Mouse (Mus musculus): ENCODE results near the gene Zfp385a. TPM values are rescaled to one million over a fixed set of nuclear protein-coding genes. Genes with fewer than 3 reads are reported as not detected.

Zfp385a gene
- polyA plus RNA-seq, 1 experiment from 2014 or later: 20.5 TPM

DNA sequence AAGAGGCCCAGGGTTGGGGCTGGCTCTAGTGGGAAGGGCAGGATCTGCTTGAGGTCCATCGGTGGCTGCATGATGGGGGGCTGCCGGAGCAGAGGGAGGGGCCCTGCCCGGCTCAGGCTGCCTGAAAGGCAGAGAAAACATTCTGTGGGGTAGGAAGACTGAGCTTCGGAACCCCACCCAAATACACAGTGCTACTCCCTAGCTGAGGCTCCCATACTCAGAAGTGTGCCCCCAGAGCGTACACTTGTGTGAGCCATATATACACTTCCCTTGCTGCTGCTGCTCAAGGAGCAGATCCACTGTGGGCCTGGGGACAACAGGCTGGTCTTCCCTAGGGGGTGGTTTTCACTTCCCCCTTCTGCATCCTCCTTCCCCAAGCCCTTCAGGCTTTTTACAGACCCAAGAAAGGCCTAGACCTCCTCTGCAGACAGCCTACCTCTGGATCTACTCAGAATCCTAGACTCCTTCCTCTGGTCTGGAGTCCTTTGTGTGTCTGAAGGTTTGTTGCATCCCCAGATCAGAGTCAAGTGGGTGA, 6.7 kb downstream of the Zfp385a start:
- Histone ChIP-seq H3K27ac (no peak overlapping the region), H3K4me3 (no peak overlapping the region), H3K9me3 (replicated peaks) (no peaks in the 10 kb centered on the region), H3K4me2 (replicated peaks) (no peak overlapping the region), H3K4me1 (peaks cover 27% of the 10 kb centered on the region), H3K27me3 (peaks cover 3% of the 10 kb centered on the region), H3K36me3 (no peaks in the 10 kb centered on the region), H3K9ac (no peak overlapping the region)
- no peak for ATAC-seq (ENCODE audit: low FRiP score)
- 60% methylated on average over 5 of the region's 5 CpGs for WGBS

DNA sequence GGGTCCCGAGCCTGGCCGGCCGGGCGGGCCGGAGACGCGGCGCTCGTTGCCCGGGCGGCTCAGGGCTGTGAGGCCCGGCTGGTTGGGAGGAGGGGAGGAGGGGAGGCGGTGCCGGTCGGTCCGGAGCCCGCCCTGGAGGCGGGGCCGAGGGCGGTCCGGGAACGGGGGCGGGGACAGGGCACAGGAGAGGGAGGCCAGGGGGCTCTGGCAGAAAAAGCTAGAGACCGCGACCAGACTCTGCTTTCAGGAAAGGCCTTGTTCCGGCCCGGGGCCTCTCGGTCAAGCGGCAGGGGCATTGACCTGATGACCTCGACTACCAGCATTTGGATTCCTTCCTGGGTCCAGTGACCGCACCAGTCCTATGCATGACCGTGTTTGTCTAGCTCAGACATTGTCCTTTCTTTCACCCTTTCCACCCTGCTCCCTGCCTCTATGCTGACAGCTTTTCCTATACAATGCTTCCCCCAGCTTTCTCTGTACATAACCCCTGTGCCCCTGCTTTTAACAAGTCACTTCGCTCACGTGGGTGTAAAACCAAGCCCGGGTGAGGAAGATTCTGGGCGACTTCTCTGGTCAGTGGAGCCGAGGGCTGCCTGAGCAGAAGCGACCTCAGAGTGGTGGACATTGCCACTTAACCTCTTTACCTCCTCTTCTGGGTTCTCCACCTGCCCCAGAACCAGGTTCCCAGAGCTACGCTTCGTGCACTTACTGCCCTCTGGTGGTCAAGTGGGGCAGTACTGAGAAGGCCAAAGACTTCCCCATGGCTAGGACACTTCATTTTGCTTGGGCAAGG, 16.2 kb downstream of the Zfp385a start:
- Histone ChIP-seq H3K27me3 (no peaks in the 10 kb centered on the region), H3K36me3 (peaks cover 11% of the 10 kb centered on the region), H3K4me1 (peaks cover 33% of the 10 kb centered on the region), H3K9me3 (replicated peaks) (no peaks in the 10 kb centered on the region), H3K4me2 (replicated peaks) (peak overlapping the region; percentile 66), H3K9ac (peak overlapping the region; percentile 85), H3K27ac (peak overlapping the region; percentile 82), H3K4me3 (peak overlapping the region; percentile 74)
- under 1% methylated on average over 36 of the region's 40 CpGs for WGBS
- peak; percentile 98 for ATAC-seq (ENCODE audit: low FRiP score)

GRCm38 (mm10) chr15:103323070-103323454, 16.8 kb downstream of the Zfp385a start:
- Histone ChIP-seq H3K27me3 (no peaks in the 10 kb centered on the region), H3K4me3 (peak overlapping the region; percentile 74), H3K27ac (peak overlapping the region; percentile 82), H3K9ac (peak overlapping the region; percentile 85), H3K4me2 (replicated peaks) (peak overlapping the region; percentile 66), H3K9me3 (replicated peaks) (no peaks in the 10 kb centered on the region), H3K4me1 (peaks cover 33% of the 10 kb centered on the region), H3K36me3 (peaks cover 17% of the 10 kb centered on the region)
- WGBS: 1% methylated on average over 14 of the region's 26 CpGs
- ATAC-seq (ENCODE audit: low FRiP score): peak; percentile 75

DNA sequence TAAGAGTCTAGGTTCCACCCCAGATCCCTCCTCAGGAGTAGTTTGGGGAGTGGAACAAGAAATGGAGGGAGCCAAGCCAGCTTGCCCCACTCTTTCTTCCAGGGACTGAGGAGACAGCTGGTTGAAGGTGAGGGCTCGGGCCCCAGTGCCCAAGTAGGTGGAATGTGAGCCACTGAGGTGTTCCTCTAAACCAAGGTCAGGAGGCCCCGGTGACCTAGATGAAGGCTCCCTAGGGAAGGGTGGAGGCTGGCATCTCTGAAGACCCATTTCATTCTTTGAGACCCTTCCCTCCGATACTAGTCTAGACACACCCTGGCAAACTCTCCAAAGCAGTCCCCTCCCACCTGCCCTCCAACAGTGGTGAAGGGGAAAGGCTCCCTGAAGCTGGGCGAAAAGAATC, 17.5 kb downstream of the Zfp385a start:
- Histone ChIP-seq H3K4me3 (peak overlapping the region; percentile 74), H3K4me1 (peaks cover 33% of the 10 kb centered on the region), H3K4me2 (replicated peaks) (peak overlapping the region; percentile 66), H3K27me3 (no peaks in the 10 kb centered on the region), H3K27ac (no peak overlapping the region), H3K9me3 (replicated peaks) (no peaks in the 10 kb centered on the region), H3K36me3 (peaks cover 24% of the 10 kb centered on the region), H3K9ac (peak overlapping the region; percentile 85)
- WGBS: 41% methylated on average over 4 of the region's 4 CpGs
- peak; percentile 5; the same call in 1 of the 2 replicates for ATAC-seq (ENCODE audit: low FRiP score)

GRCm38 (mm10) chr15:103321076-103321475, 18.8 kb downstream of the Zfp385a start:
- WGBS: 58% methylated on average over 1 of the region's 1 CpGs
- Histone ChIP-seq H3K4me2 (replicated peaks) (no peak overlapping the region), H3K4me3 (no peak overlapping the region), H3K4me1 (peaks cover 33% of the 10 kb centered on the region), H3K9ac (no peak overlapping the region), H3K27ac (no peak overlapping the region), H3K9me3 (replicated peaks) (no peaks in the 10 kb centered on the region), H3K36me3 (peaks cover 37% of the 10 kb centered on the region), H3K27me3 (no peaks in the 10 kb centered on the region)
- ATAC-seq (ENCODE audit: low FRiP score): no peak

DNA sequence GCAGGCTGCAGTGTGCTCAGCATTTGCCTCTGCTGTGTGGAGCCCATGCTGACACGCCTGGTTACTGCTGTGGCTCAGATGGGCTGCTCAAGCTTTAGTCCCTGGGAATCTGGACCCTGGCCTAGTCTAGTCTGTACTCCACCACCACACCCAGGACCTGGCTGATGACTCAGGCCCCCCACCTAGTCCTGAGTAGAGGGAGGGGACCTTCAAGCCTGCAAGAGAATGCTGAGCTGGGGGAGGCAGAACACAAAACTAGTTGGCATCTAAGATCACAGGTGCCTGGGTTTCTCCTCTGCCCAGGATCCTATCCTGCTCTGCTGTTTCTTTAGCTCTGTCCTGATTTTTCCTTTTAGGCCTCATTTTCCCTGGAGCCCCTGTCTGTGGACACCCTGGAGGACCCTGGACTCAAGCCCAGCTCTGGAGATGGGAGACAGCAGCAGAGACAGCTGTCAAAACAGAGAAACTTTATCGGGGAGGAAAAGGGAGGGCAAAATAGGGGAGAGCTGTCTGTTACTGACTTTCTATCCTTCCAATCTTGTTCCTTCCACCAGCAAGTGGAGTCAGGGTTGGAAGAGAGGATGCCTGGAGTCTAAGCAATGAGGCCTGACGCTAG, 21.6 kb downstream of the Zfp385a start:
- WGBS: 71% methylated on average over 3 of the region's 3 CpGs

GRCm38 (mm10) chr15:103317731-103318130, 22.2 kb downstream of the Zfp385a start:
- no peak overlapping the region for H3K4me2 ChIP-seq (replicated peaks)
- H3K27me3 ChIP-seq: no peaks in the 10 kb centered on the region
- WGBS: 89% methylated on average over 8 of the region's 8 CpGs
- H3K27ac ChIP-seq: 0 out of 2 replicates have a peak overlapping the region, but pooled peaks have one; percentile 12
- ATAC-seq (ENCODE audit: low FRiP score): no peak
- no peak overlapping the region for H3K4me3 ChIP-seq
- peaks cover 50% of the 10 kb centered on the region for H3K4me1 ChIP-seq
- no peak overlapping the region for H3K9ac ChIP-seq
- H3K36me3 ChIP-seq: peaks cover 46% of the 10 kb centered on the region
- H3K9me3 ChIP-seq (replicated peaks): no peaks in the 10 kb centered on the region

More for the DNA sequence above, 21.6 kb downstream of the Zfp385a start:
- Histone ChIP-seq H3K36me3 (peaks cover 46% of the 10 kb centered on the region), H3K9me3 (replicated peaks) (no peaks in the 10 kb centered on the region), H3K4me3 (no peak overlapping the region), H3K27ac (0 out of 2 replicates have a peak overlapping the region, but pooled peaks have one; percentile 12), H3K4me1 (peaks cover 47% of the 10 kb centered on the region), H3K4me2 (replicated peaks) (no peak overlapping the region), H3K27me3 (no peaks in the 10 kb centered on the region), H3K9ac (no peak overlapping the region; the same call in 1 of the 2 replicates)
- no peak for ATAC-seq (ENCODE audit: low FRiP score)

DNA sequence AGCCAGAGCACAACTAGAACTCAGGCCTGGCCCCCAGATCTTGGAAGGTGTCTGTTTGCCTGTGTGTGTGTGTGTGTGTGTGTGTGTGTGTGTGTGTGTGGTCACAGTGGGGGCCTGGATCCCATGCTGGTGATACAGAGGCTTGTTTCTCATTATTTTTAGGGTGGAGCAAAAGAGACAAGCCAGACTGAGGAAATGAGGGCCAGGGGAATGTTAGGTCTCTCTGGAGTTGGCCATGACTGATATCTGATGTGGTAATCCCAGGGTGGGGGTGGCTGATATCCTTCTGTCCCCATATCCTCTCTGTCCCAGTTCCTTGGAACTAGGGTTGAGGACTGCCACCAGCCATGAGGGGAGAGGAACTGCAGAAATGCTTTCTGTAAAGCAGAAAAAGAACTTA, 22.8 kb downstream of the Zfp385a start:
- Histone ChIP-seq H3K4me1 (peaks cover 44% of the 10 kb centered on the region), H3K27ac (no peak overlapping the region), H3K9me3 (replicated peaks) (no peaks in the 10 kb centered on the region), H3K36me3 (peaks cover 46% of the 10 kb centered on the region), H3K4me2 (replicated peaks) (no peak overlapping the region), H3K4me3 (no peak overlapping the region), H3K27me3 (no peaks in the 10 kb centered on the region), H3K9ac (no peak overlapping the region)
- no peak for ATAC-seq (ENCODE audit: low FRiP score)

DNA sequence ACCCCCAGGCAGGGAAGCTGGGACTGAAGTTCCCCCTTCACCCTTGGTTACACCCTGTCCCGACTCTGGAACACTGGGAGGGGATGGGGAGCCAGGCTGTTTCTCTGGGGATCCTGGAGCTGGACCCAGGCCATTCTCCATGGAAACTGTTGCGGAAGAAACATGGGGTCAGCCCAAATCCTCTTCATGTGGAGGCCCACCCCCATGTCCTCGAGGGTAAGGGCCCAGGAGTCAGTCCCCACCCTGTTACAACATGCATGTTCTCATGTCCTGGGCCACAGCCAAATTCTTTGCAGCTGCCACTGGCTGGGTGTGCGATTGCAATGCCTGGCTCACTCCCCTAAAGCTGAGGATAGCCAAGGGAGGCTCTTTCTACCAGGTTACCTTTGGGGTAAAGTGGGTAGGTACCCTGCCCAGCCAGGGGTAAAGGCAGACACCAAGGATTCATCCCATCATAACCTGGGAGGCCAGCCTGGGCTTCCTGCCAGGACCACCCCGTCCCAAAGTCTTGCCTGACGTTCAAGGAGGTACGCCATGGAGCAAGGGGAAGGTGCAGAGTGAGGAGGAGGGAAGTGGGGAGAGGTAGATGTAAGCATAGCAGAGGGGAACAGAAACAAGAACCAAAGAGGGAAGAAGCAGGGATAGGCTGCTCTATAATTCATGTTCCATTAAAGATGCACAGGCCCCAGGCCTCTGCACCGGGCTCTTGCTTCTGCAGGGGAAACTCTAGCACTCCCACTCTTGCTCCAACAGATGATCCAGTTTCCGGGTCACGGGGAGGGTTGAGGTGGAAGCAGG, 23.7 kb downstream of the Zfp385a start:
- ATAC-seq (ENCODE audit: low FRiP score): no peak
- Histone ChIP-seq H3K9me3 (replicated peaks) (no peaks in the 10 kb centered on the region), H3K4me1 (peaks cover 35% of the 10 kb centered on the region), H3K4me2 (replicated peaks) (no peak overlapping the region), H3K27ac (no peak overlapping the region), H3K9ac (no peak overlapping the region), H3K36me3 (peaks cover 46% of the 10 kb centered on the region), H3K27me3 (no peaks in the 10 kb centered on the region), H3K4me3 (no peak overlapping the region)
- WGBS: 83% methylated on average over 10 of the region's 10 CpGs

GRCm38 (mm10) chr15:103315011-103315502, 24.8 kb downstream of the Zfp385a start:
- H3K4me2 ChIP-seq (replicated peaks): peak overlapping the region; percentile 59
- no peaks in the 10 kb centered on the region for H3K27me3 ChIP-seq
- peak overlapping the region; percentile 70 for H3K27ac ChIP-seq
- no peaks in the 10 kb centered on the region for H3K9me3 ChIP-seq (replicated peaks)
- H3K4me3 ChIP-seq: peak overlapping the region; percentile 25
- H3K9ac ChIP-seq: peak overlapping the region; percentile 57
- 3% methylated on average over 18 of the region's 18 CpGs for WGBS
- peaks cover 43% of the 10 kb centered on the region for H3K36me3 ChIP-seq
- ATAC-seq (ENCODE audit: low FRiP score): peak; percentile 79
- H3K4me1 ChIP-seq: peaks cover 28% of the 10 kb centered on the region

GRCm38 (mm10) chr15:103314181-103314580, 25.7 kb downstream of the Zfp385a start:
- 0 out of 2 replicates have a peak, but pooled peaks have one; percentile 15 for ATAC-seq (ENCODE audit: low FRiP score)
- H3K4me1 ChIP-seq: peaks cover 27% of the 10 kb centered on the region
- no peak overlapping the region for H3K27ac ChIP-seq
- peaks cover 40% of the 10 kb centered on the region for H3K36me3 ChIP-seq
- WGBS: 34% methylated on average over 22 of the region's 22 CpGs
- peak overlapping the region; percentile 59 for H3K4me2 ChIP-seq (replicated peaks)
- H3K27me3 ChIP-seq: peaks cover 3% of the 10 kb centered on the region
- no peaks in the 10 kb centered on the region for H3K9me3 ChIP-seq (replicated peaks)
- peak overlapping the region; percentile 57; the same call in 1 of the 2 replicates for H3K9ac ChIP-seq
- H3K4me3 ChIP-seq: peak overlapping the region; percentile 25

All from hindbrain, embryonic 12.5 days (tissue).